Mouse (Mus musculus): ENCODE measurements around the gene Adam26b. TPM values are rescaled to one million over a fixed set of nuclear protein-coding genes. Genes with fewer than 3 reads are reported as not detected.
"Not testable (repeated sequence)": the region's sequence is repeated elsewhere in the genome, so short reads cannot be mapped to it uniquely, and the experiment has no call there.

The Adam26b gene
- total RNA-seq (2021) = not detected
- long read RNA-seq, experiment 1 = 0 reads
- long read RNA-seq, experiment 2 = 0 reads

- DNase-seq; intact Hi-C loops (cut with DNase I; ENCODE audit: low total_unique reads): not testable (repeated sequence)
Observed at GRCm38 (mm10) chr8:43528006-43528405, at the start of gene Adam26b. Gene Adam26b (minus strand): TSS chr8:43528106.

- intact Hi-C loops (cut with DNase I; ENCODE audit: low total_unique reads); DNase-seq: not testable (repeated sequence)
Observed at GRCm38 (mm10) chr8:43576607-43577006, 48.7 kb upstream of the Adam26b start, which contains the start of gene Adam26a. Gene Adam26a (minus strand): TSS chr8:43576707.

Other genes starting within 250 kb of the Adam26b start
- not detected for gene Zfp42, start 221.1 kb downstream of the Adam26b start, total RNA-seq (2021)
- gene Adam26a, start 48.6 kb upstream of the Adam26b start, total RNA-seq (2021) = not detected
- not detected for gene Gm5346, start 99.2 kb upstream of the Adam26b start, total RNA-seq (2021)
- gene Adam34, start 181.9 kb upstream of the Adam26b start, total RNA-seq (2021) = not detected

All from gastrocnemius, postnatal 14 days (tissue).